Mouse (Mus musculus): ENCODE results near the gene Dnaic2. TPM values are rescaled to one million over a fixed set of nuclear protein-coding genes. Genes with fewer than 3 reads are reported as not detected.

The Dnaic2 gene
- total RNA-seq, 4 experiments from 2014 or later = not detected

DNA sequence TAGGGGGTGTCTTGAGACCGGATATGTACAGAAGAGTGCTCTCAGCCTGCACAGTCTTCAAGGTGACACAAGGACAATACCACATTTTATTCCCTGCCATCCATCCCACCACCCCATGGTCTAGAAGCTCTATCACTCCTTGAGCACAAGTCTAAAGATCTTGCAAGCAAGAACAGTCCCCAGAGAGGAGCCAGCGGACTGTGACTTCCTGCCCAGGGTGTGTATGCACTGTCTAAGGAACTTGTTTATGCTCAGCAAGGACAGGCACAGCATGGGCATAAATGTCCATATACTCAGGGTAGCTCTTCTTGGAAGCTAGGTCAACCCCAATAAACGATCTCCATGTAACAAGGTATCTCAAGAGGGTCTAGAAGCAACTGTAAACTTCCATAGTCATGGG, 70.8 kb downstream of the Dnaic2 start:
- no peak for DNase-seq (ENCODE audit: low spot score in 2 of 2)

DNA sequence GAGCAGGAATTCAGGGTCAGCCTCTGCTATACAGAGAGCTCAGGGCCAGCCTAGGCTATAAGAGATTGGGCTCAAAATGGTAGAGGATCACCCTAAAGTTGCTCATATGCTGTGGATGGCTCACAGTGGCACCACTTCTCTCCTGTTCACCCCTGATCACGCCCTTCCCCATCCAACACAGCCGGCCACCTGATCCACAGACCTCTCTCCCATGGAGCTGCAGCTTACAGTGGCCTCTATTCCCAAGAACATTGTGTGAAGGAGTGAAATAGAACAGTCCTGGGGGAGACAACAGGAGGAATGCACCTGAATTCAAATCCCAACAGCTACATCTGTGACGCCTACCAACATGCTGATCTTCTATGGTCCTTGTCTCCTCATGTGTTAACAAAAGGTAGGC, 71.4 kb downstream of the Dnaic2 start, which contains the start of gene Gpr142:
Gene Gpr142, plus strand, starts transcription at position 301 of the 400 bp plus-strand sequence.
- no peak for DNase-seq (ENCODE audit: low spot score in 2 of 2)

DNA sequence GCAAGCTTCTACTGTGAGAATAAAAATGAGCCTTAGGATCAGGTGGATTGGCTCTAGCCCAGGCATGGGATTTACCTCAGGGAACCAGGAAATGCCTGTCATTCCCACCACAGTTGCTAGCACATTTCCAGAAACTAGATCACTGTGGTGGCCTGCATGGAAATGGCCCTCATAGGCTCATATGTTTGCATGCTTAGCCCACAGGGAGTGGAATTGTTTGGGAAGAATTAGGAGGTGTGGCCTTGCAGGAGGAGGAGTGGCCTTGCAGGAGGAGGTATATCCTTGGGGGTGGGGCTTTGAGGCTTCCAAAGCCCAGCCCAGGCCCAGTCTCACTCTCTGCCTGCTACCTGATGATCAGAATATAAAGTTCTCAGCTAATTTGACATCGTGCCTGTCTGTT, 74.7 kb downstream of the Dnaic2 start:
- DNase-seq (ENCODE audit: low spot score in 2 of 2) = no peak

DNA sequence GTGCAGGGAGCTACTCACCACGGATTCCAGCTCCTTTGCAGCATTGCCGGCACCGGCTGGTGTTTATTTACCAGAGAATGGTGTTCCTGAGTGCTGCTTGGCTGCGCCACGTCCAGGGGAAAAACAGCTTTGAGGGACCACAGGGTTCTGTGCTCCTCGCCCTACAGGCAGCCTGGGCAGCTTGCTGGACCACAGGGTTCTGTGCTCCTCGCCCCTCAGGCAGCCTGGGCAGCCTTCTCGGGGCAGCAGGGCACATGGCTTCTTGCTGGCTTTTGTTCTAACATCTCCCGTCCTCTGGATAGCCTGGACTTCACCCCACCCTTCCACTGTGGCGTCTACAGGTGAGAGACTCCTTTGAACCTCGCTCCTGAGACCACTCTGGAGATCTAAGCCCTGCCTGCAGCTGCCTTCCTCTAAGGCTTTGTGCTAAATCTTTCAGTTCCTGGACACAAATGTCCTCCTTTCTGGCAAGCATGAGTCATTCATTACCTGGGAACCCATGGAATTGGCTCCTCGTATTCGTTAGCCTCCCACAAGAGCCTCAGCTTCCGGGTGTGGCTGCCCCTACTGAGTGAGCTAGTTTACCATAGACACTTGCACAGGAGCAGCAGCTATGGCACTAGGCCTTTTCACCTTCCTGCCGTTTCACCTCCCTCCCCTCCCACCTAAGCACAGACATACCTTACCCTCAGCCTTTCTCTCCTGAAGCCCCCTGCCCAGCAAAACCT, 75.5 kb downstream of the Dnaic2 start:
- DNase-seq (ENCODE audit: low spot score in 2 of 2) = no peak

DNA sequence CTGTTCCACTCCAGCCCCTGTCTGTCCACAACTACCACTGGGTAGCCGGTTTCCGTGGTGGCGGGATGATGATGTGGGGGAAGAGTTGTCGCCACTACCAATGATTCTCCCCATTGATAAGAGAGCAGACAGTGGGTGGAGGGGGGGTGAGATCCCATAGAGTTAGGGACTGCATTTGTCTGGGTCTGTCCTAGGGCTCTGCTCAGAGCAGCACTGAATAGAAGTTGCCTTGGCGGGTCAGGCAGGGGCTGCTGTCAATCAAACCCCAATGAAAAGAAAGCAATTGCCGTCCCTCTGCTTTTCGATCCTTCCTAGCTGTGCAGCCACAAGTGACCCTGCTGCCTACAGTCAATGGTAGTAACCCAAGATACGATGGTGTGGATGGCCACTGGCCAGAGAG, 76.8 kb downstream of the Dnaic2 start:
- DNase-seq (ENCODE audit: low spot score in 2 of 2) = no peak

DNA sequence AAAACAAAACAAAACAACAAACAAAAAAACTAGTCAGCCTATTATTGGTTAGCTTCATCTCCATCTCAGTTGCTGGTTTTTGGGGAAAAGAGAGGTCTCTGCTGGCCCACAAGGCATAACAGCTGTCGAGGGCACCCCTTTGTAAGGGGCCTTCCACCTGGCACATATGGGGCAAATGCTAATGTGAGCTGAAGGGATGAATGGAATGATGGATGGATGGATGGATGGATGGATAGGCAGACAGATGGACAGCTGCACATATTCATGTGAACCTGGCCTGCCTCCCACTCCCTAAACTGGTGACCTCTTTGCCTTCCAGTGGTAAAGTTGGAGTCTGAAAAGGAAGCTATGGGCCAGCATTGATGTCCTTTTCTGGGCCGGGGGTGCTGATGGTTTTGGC, 79.8 kb downstream of the Dnaic2 start:
- no peak for DNase-seq (ENCODE audit: low spot score in 2 of 2)

Other genes starting within 250 kb of the Dnaic2 start
- gene Rpl38, start 58.9 kb upstream of the Dnaic2 start, total RNA-seq (2022) = 100 to 1,000 TPM; 528 to 780 (median 621) TPM
- gene Ttyh2, start 52.0 kb upstream of the Dnaic2 start, total RNA-seq (2022) = 10 to 100 TPM; 17.6 to 20.2 (median 19.4) TPM
- gene Kif19a, start 38.0 kb downstream of the Dnaic2 start, total RNA-seq (2022) = under 1 TPM in 3 of 4 experiments, not detected in 1; 0.62 to 0.82 (median 0.67) TPM
- gene Btbd17, start 68.5 kb downstream of the Dnaic2 start, total RNA-seq (2022) = not detected
- gene Gpr142, start 71.5 kb downstream of the Dnaic2 start, total RNA-seq (2022) = not detected
- gene Gprc5c, start 123.7 kb downstream of the Dnaic2 start, total RNA-seq (2022) = 10 to 100 TPM; 31.9 to 49.5 (median 39.2) TPM
- gene Cd300a, start 162.6 kb downstream of the Dnaic2 start, total RNA-seq (2022) = under 1 TPM; 0.29 to 0.54 (median 0.34) TPM
- gene Cd300lb, start 207.0 kb downstream of the Dnaic2 start, total RNA-seq (2022) = under 1 TPM; 0.12 to 0.17 (median 0.16) TPM
- gene Cd300c, start 241.7 kb downstream of the Dnaic2 start, total RNA-seq (2022) = not detected